Mouse (Mus musculus) layer of hippocampus, adult 9-11 months (tissue): ENCODE data around the gene Gm13691.
"Not testable (repeated sequence)": the region's sequence is repeated elsewhere in the genome, so short reads cannot be mapped to it uniquely, and the experiment has no call there.

Source experiments
- DNase-seq: peaks from one replicate; pipeline ENCODE4 v3.0.0; 2022

Gm13691 gene

GRCm38 (mm10) chr2:83990253-83990652 lies at the start of gene Gm13691:
Gm13691 (plus strand) TSS chr2:83990553.
- DNase-seq: not testable (repeated sequence)

- peak; percentile 88 for DNase-seq
Observed at GRCm38 (mm10) chr2:83940931-83941361, 49.4 kb upstream of the Gm13691 start, which contains the start of gene Zswim2. Zswim2 (minus strand) TSS chr2:83941228.

- no peak for DNase-seq
Observed at GRCm38 (mm10) chr2:83941378-83941777, 49.0 kb upstream of the Gm13691 start.

GRCm38 (mm10) chr2:83941792-83942191 lies 48.6 kb upstream of the Gm13691 start:
- DNase-seq: no peak

GRCm38 (mm10) chr2:83955393-83955792 lies 35.0 kb upstream of the Gm13691 start, which contains the start of gene Gm13698:
Gm13698 (plus strand) TSS chr2:83955693.
- not testable (repeated sequence) for DNase-seq

GRCm38 (mm10) chr2:83961203-83961602 lies 29.1 kb upstream of the Gm13691 start, which contains the start of gene Gm13693:
Gm13693 (plus strand) TSS chr2:83961503.
- not testable (repeated sequence) for DNase-seq

GRCm38 (mm10) chr2:83967013-83967412 lies 23.3 kb upstream of the Gm13691 start, which contains the start of gene Gm13695:
Gm13695 (plus strand) TSS chr2:83967313.
- not testable (repeated sequence) for DNase-seq

- DNase-seq: not testable (repeated sequence)
Observed at GRCm38 (mm10) chr2:83972823-83973222, 17.5 kb upstream of the Gm13691 start, which contains the start of gene Gm13696. Gm13696 (plus strand) TSS chr2:83973123.

- not testable (repeated sequence) for DNase-seq
Observed at GRCm38 (mm10) chr2:83978633-83979032, 11.7 kb upstream of the Gm13691 start, which contains the start of gene Gm13694. Gm13694 (plus strand) TSS chr2:83978933.

- not testable (repeated sequence) for DNase-seq
Observed at GRCm38 (mm10) chr2:83984443-83984842, 5.9 kb upstream of the Gm13691 start, which contains the start of gene Gm13697. Gm13697 (plus strand) TSS chr2:83984743.

- not testable (repeated sequence) for DNase-seq
Observed at GRCm38 (mm10) chr2:83993639-83994255, 3.4 kb downstream of the Gm13691 start.

GRCm38 (mm10) chr2:83994526-83994925 lies 4.2 kb downstream of the Gm13691 start:
- not testable (repeated sequence) for DNase-seq

GRCm38 (mm10) chr2:84008913-84009312 lies 18.6 kb downstream of the Gm13691 start:
- peak; percentile 79 for DNase-seq

GRCm38 (mm10) chr2:84009818-84010217 lies 19.5 kb downstream of the Gm13691 start:
- no peak for DNase-seq

- DNase-seq: no peak
Observed at GRCm38 (mm10) chr2:84014572-84014971, 24.2 kb downstream of the Gm13691 start.

GRCm38 (mm10) chr2:84016291-84016690 lies 25.9 kb downstream of the Gm13691 start:
- DNase-seq: not testable (repeated sequence)

GRCm38 (mm10) chr2:84018330-84018729 lies 28.0 kb downstream of the Gm13691 start:
- DNase-seq: no peak

GRCm38 (mm10) chr2:84019519-84020305 lies 29.4 kb downstream of the Gm13691 start:
- DNase-seq: no peak

GRCm38 (mm10) chr2:84021930-84022329 lies 31.6 kb downstream of the Gm13691 start:
- no peak for DNase-seq

GRCm38 (mm10) chr2:84022905-84023304 lies 32.6 kb downstream of the Gm13691 start:
- peak; percentile 22 for DNase-seq

GRCm38 (mm10) chr2:84023319-84023718 lies 33.0 kb downstream of the Gm13691 start:
- DNase-seq: no peak

- DNase-seq: peak; percentile 21
Observed at GRCm38 (mm10) chr2:84025217-84025616, 34.9 kb downstream of the Gm13691 start.

- DNase-seq: no peak
Observed at GRCm38 (mm10) chr2:84032505-84032904, 42.2 kb downstream of the Gm13691 start.
